Mouse (Mus musculus): ENCODE results near the gene Shisa6. TPM values are rescaled to one million over a fixed set of nuclear protein-coding genes. Genes with fewer than 3 reads are reported as not detected.

Gene Shisa6
- polyA plus RNA-seq (2017; shearing (Covaris generic)): under 1 TPM; 0.11 to 0.13 TPM

GRCm38 (mm10) chr11:66525371-66526045 is at the start of gene Shisa6:
Gene Shisa6 (minus strand): TSS chr11:66525964.

GRCm38 (mm10) chr11:66167801-66168651 is 357.7 kb downstream of the Shisa6 start, which contains the start of gene Dnah9:
Gene Dnah9 (minus strand): TSS chr11:66168551.

